Mouse (Mus musculus) G1E (cell line): Measurements from ENCODE around the gene Hist2h2aa2. TPM values are rescaled to one million over a fixed set of nuclear protein-coding genes. Genes with fewer than 3 reads are reported as not detected.
"Not testable (repeated sequence)": the region's sequence is repeated elsewhere in the genome, so short reads cannot be mapped to it uniquely, and the experiment has no call there.

Experiments used
- ATAC-seq: 2 replicates; pipeline ENCODE4 v1.8.0; 2016; ENCODE audit warnings: mild to moderate bottlenecking; ENCODE audit not compliant: insufficient number of reproducible peaks, poor library complexity, low FRiP score, severe bottlenecking; ENCODE audit errors: extremely low read depth
- DNase-seq: peaks from one replicate; pipeline ENCODE4 v3.0.0; 2012; ENCODE audit warnings: low spot score
- H3K27me3 ChIP-seq: 2 replicates; pipeline ENCODE4 v1.6.1; 2012; ENCODE audit warnings: mild to moderate bottlenecking, low read length, inconsistent platforms; ENCODE audit not compliant: insufficient read depth
- H3K36me3 ChIP-seq: replicated peaks from 2 replicates; pipeline ENCODE3; 2012; ENCODE audit warnings: mild to moderate bottlenecking, inconsistent platforms
- H3K4me1 ChIP-seq: 2 replicates; pipeline ENCODE4 v1.6.1; 2012; ENCODE audit warnings: low read depth, low read length, inconsistent platforms, mixed read lengths; ENCODE audit not compliant: insufficient read depth
- H3K4me3 ChIP-seq: 2 replicates; pipeline ENCODE4 v1.5.1; 2012; ENCODE audit warnings: low read depth, mild to moderate bottlenecking, inconsistent platforms, low read length, moderate library complexity, mixed read lengths
- H3K9me3 ChIP-seq: replicated peaks from 2 replicates; pipeline ENCODE4 v1.6.1; 2012; ENCODE audit warnings: inconsistent platforms
- CTCF ChIP-seq: IDR thresholded peaks from 2 replicates; pipeline ENCODE4 v1.5.1; 2012; ENCODE audit warnings: low read depth, low read length, inconsistent platforms, mixed read lengths
- GATA1 ChIP-seq: IDR thresholded peaks from 2 replicates; pipeline ENCODE4 v1.6.1; 2012; ENCODE audit warnings: borderline replicate concordance, low read length, inconsistent platforms, mixed read lengths
- GATA2 ChIP-seq: IDR thresholded peaks from 2 replicates; pipeline ENCODE4 v1.6.1; 2012; ENCODE audit warnings: low read depth, low read length, inconsistent platforms, borderline replicate concordance
- POLR2AphosphoS5 ChIP-seq: IDR thresholded peaks from 2 replicates; pipeline ENCODE4 v1.6.1; 2012; ENCODE audit warnings: low read depth, low read length, inconsistent platforms; ENCODE audit not compliant: insufficient replicate concordance
- TAL1 ChIP-seq: conservative IDR thresholded peaks from 2 replicates; pipeline ENCODE4 v1.6.1; 2012; ENCODE audit warnings: low read depth, low read length, inconsistent platforms, mixed read lengths
- polyA plus RNA-seq: library from polyadenylated mRNA; stranded (reverse); fragments of >175 nt; gene quantifications from 2 replicates; pipeline ENCODE4 v1.2.3, GENCODE M21; 2012
- total RNA-seq, 2 experiments: library from RNA; stranded (forward) in 1 of 2; stranded (reverse) in 1 of 2; fragments of 200-1000 nt in 1 of 2; fragments of >200 nt in 1 of 2; fragmentation: Nextera tagmentation in 1 of 2; gene quantifications; 2 replicates each; pipeline ENCODE4 v1.2.3; 2014 to 2017

The Hist2h2aa2 gene
- total and polyA plus RNA-seq, 3 experiments = 39.6 to 2,156 (median 1,341) TPM

- H3K4me1 ChIP-seq = peaks cover 32% of the 10 kb centered on the region
- H3K27me3 ChIP-seq = no peaks in the 10 kb centered on the region
- no peak for ATAC-seq
These were observed 13.1 kb downstream of the Hist2h2aa2 start for GRCm38 (mm10) chr3:96226695-96227648.

GRCm38 (mm10) chr3:96225421-96225820 is 14.7 kb downstream of the Hist2h2aa2 start:
- Histone ChIP-seq H3K9me3 (peaks cover 16% of the 10 kb centered on the region), H3K27me3 (no peaks in the 10 kb centered on the region), H3K4me3 (no peak overlapping the region; the same call in 1 of the 2 replicates), H3K36me3 (peaks cover 3% of the 10 kb centered on the region), H3K4me1 (peaks cover 31% of the 10 kb centered on the region)
- no peak for DNase-seq
- ATAC-seq = no peak
- TF ChIP-seq TAL1 (no peak), GATA1 (no peak), GATA2 (no peak), CTCF (no peak), POLR2AphosphoS5 (no peak)

More at GRCm38 (mm10) chr3:96226695-96227648, 13.1 kb downstream of the Hist2h2aa2 start:
- peaks cover 6% of the 10 kb centered on the region for H3K9me3 ChIP-seq
- H3K36me3 ChIP-seq = no peaks in the 10 kb centered on the region
- TF ChIP-seq POLR2AphosphoS5 (no peak), CTCF (no peak), TAL1 (no peak), GATA1 (no peak), GATA2 (no peak)
- no peak overlapping the region for H3K4me3 ChIP-seq
- no peak for DNase-seq

- H3K4me1 ChIP-seq = peaks cover 30% of the 10 kb centered on the region
- H3K36me3 ChIP-seq = peaks cover 3% of the 10 kb centered on the region
- H3K4me3 ChIP-seq = no peak overlapping the region
- DNase-seq = no peak
- TF ChIP-seq POLR2AphosphoS5 (no peak), GATA1 (no peak), GATA2 (no peak), CTCF (no peak), TAL1 (no peak)
- H3K27me3 ChIP-seq = no peaks in the 10 kb centered on the region
- ATAC-seq = no peak
- peaks cover 16% of the 10 kb centered on the region for H3K9me3 ChIP-seq
These were observed 17.3 kb downstream of the Hist2h2aa2 start for GRCm38 (mm10) chr3:96222774-96223173.

- no peak for ATAC-seq
- peaks cover 26% of the 10 kb centered on the region for H3K4me1 ChIP-seq
These were observed 18.4 kb downstream of the Hist2h2aa2 start for GRCm38 (mm10) chr3:96221640-96222038.

GRCm38 (mm10) chr3:96220765-96221639 is 19.1 kb downstream of the Hist2h2aa2 start, which contains the start of the genes Hist2h2ac and Hist2h2be:
Hist2h2ac (minus strand) TSS chr3:96220880.
Hist2h2be (plus strand) TSS chr3:96221119.
- Histone ChIP-seq H3K4me1 (peaks cover 24% of the 10 kb centered on the region), H3K4me3 (peak within 1 kb of the TSS; percentile 76), H3K27me3 (no peaks in the 10 kb centered on the region), H3K9me3 (peaks cover 16% of the 10 kb centered on the region), H3K36me3 (peaks cover 3% of the 10 kb centered on the region)
- peak; percentile 89 for DNase-seq
- peak; percentile 85; the same call in 1 of the 2 replicates for TF ChIP-seq POLR2AphosphoS5
- no peak for TF ChIP-seq CTCF
- ATAC-seq = peak; percentile 71

More at GRCm38 (mm10) chr3:96221640-96222038, 18.4 kb downstream of the Hist2h2aa2 start:
- Histone ChIP-seq H3K27me3 (no peaks in the 10 kb centered on the region), H3K9me3 (peaks cover 16% of the 10 kb centered on the region), H3K4me3 (no peak overlapping the region; the same call in 1 of the 2 replicates), H3K36me3 (peaks cover 3% of the 10 kb centered on the region)
- DNase-seq = no peak
- no peak for TF ChIP-seq CTCF
- no peak for TF ChIP-seq TAL1
- TF ChIP-seq GATA2 = no peak

GRCm38 (mm10) chr3:96220131-96220764 is 19.8 kb downstream of the Hist2h2aa2 start:
- peak; percentile 36 for DNase-seq
- Histone ChIP-seq H3K9me3 (peaks cover 16% of the 10 kb centered on the region), H3K4me1 (peaks cover 17% of the 10 kb centered on the region), H3K4me3 (peak overlapping the region; percentile 76)
- H3K36me3 ChIP-seq, H3K27me3 ChIP-seq, ATAC-seq: not testable (repeated sequence)
